7 mouse cellular contexts compared by ENCODE assay signal in the genomic region with DNA sequence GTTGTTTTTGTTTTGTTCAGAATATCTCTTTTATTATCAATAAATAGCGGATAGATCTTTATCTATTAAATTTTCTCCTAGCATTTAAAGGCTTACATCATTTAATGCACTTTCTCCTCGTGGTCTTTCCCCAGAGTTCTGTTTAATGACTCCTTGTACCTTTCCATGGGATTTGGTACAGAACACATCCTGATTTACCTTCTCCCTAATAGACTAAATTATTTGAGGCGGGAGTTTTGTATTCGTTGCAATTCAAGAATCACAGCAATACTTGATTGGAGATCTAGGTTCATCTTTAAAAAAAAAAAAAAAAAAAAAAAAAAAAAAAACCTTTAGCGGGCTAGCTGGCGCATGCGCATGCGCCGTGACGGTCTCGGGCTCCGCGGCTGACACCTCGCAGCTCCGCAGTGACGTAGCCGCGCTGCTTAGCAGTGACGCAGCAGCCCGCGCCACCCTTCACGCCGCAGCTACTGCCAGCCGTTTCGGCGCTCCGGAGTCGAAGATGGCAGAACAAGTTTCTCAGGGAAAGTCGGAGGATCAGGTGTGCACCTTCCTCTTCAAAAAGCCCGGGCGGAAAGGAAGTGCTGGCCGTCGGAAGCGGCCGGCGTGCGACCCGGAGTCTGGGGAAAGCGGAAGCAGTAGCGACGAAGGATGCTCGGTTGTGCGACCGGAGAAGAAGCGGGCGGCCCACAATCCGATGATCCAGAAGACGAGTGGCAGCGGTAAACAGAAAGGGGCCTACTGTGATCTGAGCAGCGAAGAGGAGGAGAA. TPM values are rescaled to one million over a fixed set of nuclear protein-coding genes. Genes with fewer than 3 reads are reported as not detected.
DNase-seq lines count a peak whose midpoint lies in the region; ATAC-seq and TF ChIP-seq lines count a peak whose summit lies in the region.

A gene (plus strand): TSS at position 363 of the 771 bp plus-strand sequence.

- no peak for TF ChIP-seq CTCF in embryonic fibroblast, embryonic 13.5 days (IDR thresholded peaks at IDR 0.05; ENCODE audit: borderline replicate concordance, insufficient read depth, low read length)
- TF ChIP-seq CTCF in midbrain, postnatal 0 days (IDR thresholded peaks at IDR 0.05): no peak

- H3K4me3 ChIP-seq in embryonic fibroblast, embryonic 13.5 days (ENCODE audit: insufficient read depth, low read length): peak within 1 kb of the TSS; percentile 51
- H3K4me3 ChIP-seq in heart, embryonic 10.5 days: peak within 1 kb of the TSS; percentile 66
- peak within 1 kb of the TSS; percentile 49 for H3K4me3 ChIP-seq in kidney, embryonic 14.5 days (ENCODE audit: low read length)
- peak within 1 kb of the TSS; percentile 57 for H3K4me3 ChIP-seq in limb, embryonic 15.5 days
- H3K4me3 ChIP-seq in midbrain, postnatal 0 days (ENCODE audit: low read depth, low read length): peak within 1 kb of the TSS; percentile 55

- peak within 1 kb of the TSS; percentile 58 for H3K9ac ChIP-seq in kidney, embryonic 14.5 days (ENCODE audit: low read depth, low read length)
- H3K9ac ChIP-seq in limb, embryonic 15.5 days: peak within 1 kb of the TSS; percentile 55
- H3K9ac ChIP-seq in midbrain, postnatal 0 days (replicated peaks; ENCODE audit: low read length, poor library complexity, severe bottlenecking): peak within 1 kb of the TSS; percentile 60

- H3K4me1 ChIP-seq in embryonic fibroblast, embryonic 13.5 days (ENCODE audit: control insufficient read depth, insufficient read depth, low read length): no peaks in the 10 kb centered on the region
- 0 out of 2 replicates have a peak, but pooled peaks cover 2% of the 10 kb centered on the region for H3K4me1 ChIP-seq in heart, embryonic 10.5 days
- H3K4me1 ChIP-seq in kidney, embryonic 14.5 days (ENCODE audit: control insufficient read depth, insufficient read depth, low read length): peaks cover 4% of the 10 kb centered on the region; the same call in 1 of the 2 replicates
- peaks cover 7% of the 10 kb centered on the region for H3K4me1 ChIP-seq in limb, embryonic 15.5 days
- no peaks in the 10 kb centered on the region for H3K4me1 ChIP-seq in midbrain, postnatal 0 days (ENCODE audit: insufficient read depth, low read length)

- ATAC-seq in kidney, embryonic 14.5 days (ENCODE audit: low FRiP score, low TSS enrichment): peak; percentile 89
- no peak for ATAC-seq in limb, embryonic 15.5 days (ENCODE audit: insufficient number of reproducible peaks, low FRiP score, low TSS enrichment, low read depth)
- peak; percentile 95 for ATAC-seq in midbrain, postnatal 0 days (ENCODE audit: low FRiP score)

- H3K27ac ChIP-seq in embryonic fibroblast, embryonic 13.5 days (ENCODE audit: insufficient read depth, low read length): no peak within 1 kb of the TSS
- H3K27ac ChIP-seq in heart, embryonic 10.5 days: peak within 1 kb of the TSS; percentile 89
- H3K27ac ChIP-seq in kidney, embryonic 14.5 days (ENCODE audit: low read depth, low read length): no peak within 1 kb of the TSS
- peak within 1 kb of the TSS; percentile 6 for H3K27ac ChIP-seq in limb, embryonic 15.5 days
- peak within 1 kb of the TSS; percentile 76 for H3K27ac ChIP-seq in midbrain, postnatal 0 days (ENCODE audit: low read depth, low read length)

- peak within 1 kb of the TSS; percentile 55 for H3K4me2 ChIP-seq in kidney, embryonic 14.5 days (replicated peaks; ENCODE audit: low read depth, low read length)
- peak within 1 kb of the TSS; percentile 84 for H3K4me2 ChIP-seq in limb, embryonic 15.5 days
- peak within 1 kb of the TSS; percentile 76 for H3K4me2 ChIP-seq in midbrain, postnatal 0 days (ENCODE audit: low read depth, low read length, poor library complexity, severe bottlenecking)

- peak; percentile 95 for DNase-seq in brain, adult 2 months (ENCODE audit: low read depth, low spot score)
- peak; percentile 91 for DNase-seq in heart, embryonic 10.5 days (ENCODE audit: low spot score)
- peak; percentile 96 for DNase-seq in midbrain, postnatal 0 days (ENCODE audit: low spot score)
- peak; percentile 85 to 93 for DNase-seq in spleen, postnatal 10 days (ENCODE audit: low spot score in 2 of 2)

- H3K36me3 ChIP-seq in heart, embryonic 10.5 days: peaks cover 5% of the 10 kb centered on the region; the same call in 1 of the 2 replicates
- no peaks in the 10 kb centered on the region for H3K36me3 ChIP-seq in kidney, embryonic 14.5 days (ENCODE audit: control insufficient read depth, insufficient read depth, low read length)
- 0 out of 2 replicates have a peak, but pooled peaks cover 6% of the 10 kb centered on the region for H3K36me3 ChIP-seq in limb, embryonic 15.5 days
- no peaks in the 10 kb centered on the region for H3K36me3 ChIP-seq in midbrain, postnatal 0 days (ENCODE audit: insufficient read depth, low read length)

- H3K9me3 ChIP-seq in heart, embryonic 10.5 days: no peaks in the 10 kb centered on the region
- 0 out of 2 replicates have a peak, but pooled peaks cover 4% of the 10 kb centered on the region for H3K9me3 ChIP-seq in kidney, embryonic 14.5 days (ENCODE audit: control insufficient read depth, low read length)
- no peaks in the 10 kb centered on the region for H3K9me3 ChIP-seq in limb, embryonic 15.5 days
- no peaks in the 10 kb centered on the region for H3K9me3 ChIP-seq in midbrain, postnatal 0 days (ENCODE audit: low read length)

- H3K27me3 ChIP-seq in heart, embryonic 10.5 days (ENCODE audit: insufficient read depth, poor library complexity, severe bottlenecking): no peaks in the 10 kb centered on the region
- H3K27me3 ChIP-seq in kidney, embryonic 14.5 days (ENCODE audit: control insufficient read depth, insufficient read depth, low read length): no peaks in the 10 kb centered on the region
- no peaks in the 10 kb centered on the region for H3K27me3 ChIP-seq in limb, embryonic 15.5 days
- no peaks in the 10 kb centered on the region for H3K27me3 ChIP-seq in midbrain, postnatal 0 days (ENCODE audit: insufficient read depth, low read length)

- TF ChIP-seq POLR2A in embryonic fibroblast, embryonic 13.5 days (IDR thresholded peaks at IDR 0.05; ENCODE audit: low read depth, low read length): peak; percentile 83

- WGBS in heart, embryonic 10.5 days: 3% methylated on average over 50 of the region's 50 CpGs
- 3% methylated on average over 50 of the region's 50 CpGs for WGBS in kidney, embryonic 14.5 days
- WGBS in limb, embryonic 15.5 days: 3% methylated on average over 50 of the region's 50 CpGs
- WGBS in midbrain, postnatal 0 days: 3% methylated on average over 50 of the region's 50 CpGs

RNA-seq across cellular contexts. Expression of the gene that starts here (rescaled TPM):
- polyA plus RNA-seq in embryonic fibroblast, embryonic 13.5 days (2011; ENCODE audit: insufficient read length, low read depth, missing spikeins): 14.8 and 15.8 TPM in 2 replicates
- 20.0 and 22.0 TPM in 2 replicates for polyA plus RNA-seq in heart, embryonic 10.5 days (2016; fragmentation: Nextera tagmentation; extraction: Ambion mirVana)
- 22.1 and 27.2 TPM in 2 replicates for polyA plus RNA-seq in kidney, embryonic 14.5 days (2014; fragmentation: Nextera tagmentation; extraction: Ambion mirVana)
- 24.7 TPM in 2 replicates for polyA plus RNA-seq in limb, embryonic 15.5 days (2015; fragmentation: Nextera tagmentation; extraction: Ambion mirVana)
- total RNA-seq in midbrain, postnatal 0 days (2014; rRNA removed): 8.8 and 11.7 TPM in 2 replicates
- polyA plus RNA-seq in midbrain, postnatal 0 days (2015; fragmentation: Nextera tagmentation; extraction: Ambion mirVana): 18.4 and 19.1 TPM in 2 replicates

Comparison
In these comparisons a context has a peak if more than half of its experiments do, and no peak if none do; other contexts are left out.
1. H3K27ac ChIP-seq: peak in heart, embryonic 10.5 days (single experiment), limb, embryonic 15.5 days (single experiment) and midbrain, postnatal 0 days (single experiment); none in embryonic fibroblast, embryonic 13.5 days (single experiment) and kidney, embryonic 14.5 days (single experiment).
2. Peak in every context shown above with its lines, with median percentiles within 50 percentile points of each other: DNase-seq, H3K4me3 ChIP-seq, H3K4me2 ChIP-seq and H3K9ac ChIP-seq.